Mouse (Mus musculus) C2C12 (cell line): Measurements from ENCODE around the gene Gm28038.

ENCODE experiments used
- CTCF ChIP-seq: IDR thresholded peaks from one replicate; pipeline ENCODE4 v1.5.1; 2011; ENCODE audit not compliant: control insufficient read depth, insufficient read depth, insufficient read length
- FOSL1 ChIP-seq: IDR thresholded peaks from one replicate; pipeline ENCODE4 v1.8.0; 2011; ENCODE audit warnings: mild to moderate bottlenecking, low read length; ENCODE audit not compliant: poor library complexity, insufficient read depth, severe bottlenecking
- MAX ChIP-seq: IDR thresholded peaks from one replicate; pipeline ENCODE4 v1.6.1; 2011; ENCODE audit warnings: mild to moderate bottlenecking, control low read depth
- MYOD1 ChIP-seq: IDR thresholded peaks from one replicate; pipeline ENCODE4 v1.6.1; 2011; ENCODE audit warnings: low read depth; ENCODE audit not compliant: control insufficient read depth, insufficient read length
- MYOG ChIP-seq: IDR thresholded peaks from one replicate; pipeline ENCODE4 v1.6.1; 2011; ENCODE audit not compliant: control insufficient read depth, insufficient read length; ENCODE audit errors: extremely low read depth

GRCm38 (mm10) chr2:30345971-30346676 is 65.3 kb downstream of the Gm28038 start:
- TF ChIP-seq CTCF: no peak
- TF ChIP-seq MAX: no peak
- no peak for TF ChIP-seq MYOD1
- no peak for TF ChIP-seq FOSL1
- no peak for TF ChIP-seq MYOG
